Mouse (Mus musculus) embryonic stem cell, embryonic (primary cell): ENCODE data around the gene Atf7ip.

Source experiments
- CTCF ChIA-PET, 4 experiments: fragments of 300-600 bp in 2 of 4; fragments of 350-600 bp in 2 of 4; sonication (Branson Sonifier 250); formaldehyde crosslinking; loops; one replicate each; lab custom pipeline; 2022; ENCODE audit warnings: inconsistent platforms in 2 of 4; lab: Charles Lee
- POLR2A ChIA-PET, 4 experiments: fragments of 300-600 bp in 2 of 4; fragments of 350-600 bp in 2 of 4; sonication (Branson Sonifier 250); formaldehyde crosslinking; loops; one replicate each; lab custom pipeline; 2022; ENCODE audit warnings: antibody characterized with exemption in 4 of 4, inconsistent platforms in 1 of 4; lab: Charles Lee

Atf7ip gene

DNA sequence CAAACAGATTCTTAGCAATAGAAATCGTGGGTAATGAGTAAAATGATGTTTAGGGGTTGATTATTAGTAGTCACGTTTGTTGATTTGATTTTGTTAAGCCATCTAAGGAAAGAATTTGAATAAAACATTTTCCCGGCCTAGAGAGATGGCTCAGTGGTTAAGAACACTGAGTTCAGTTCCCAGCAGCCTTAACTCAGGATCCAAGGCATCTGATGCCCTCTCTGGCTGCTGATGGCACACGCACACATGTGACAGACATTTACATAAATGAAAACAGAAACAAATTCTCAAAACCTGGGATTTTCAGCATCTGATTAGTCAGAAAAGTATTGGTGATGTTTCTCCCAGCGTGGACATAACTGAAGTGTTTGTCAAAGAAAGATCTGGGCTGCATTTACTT lies 47.2 kb downstream of the Atf7ip start:
- POLR2A ChIA-PET, result interaction anchor here (0.6 to 7.6 kb wide), 39 partner anchors 8 to 251 kb away, joined by 3 to 133 read pairs (median 10); partner anchors contain the start of gene Hist4h4 (in 1 of the 4)
- CTCF ChIA-PET, result interaction anchor here in 2 of 4 experiments (1.0 to 3.0 kb wide), 6 partner anchors 34 to 131 kb away, joined by 3 to 36 read pairs (median 6); no protein-coding TSS in a partner anchor

- ChIA-PET POLR2A (interaction anchor here (0.6 to 7.6 kb wide), 59 partner anchors 9 to 1750 kb away, joined by 3 to 133 read pairs (median 7); partner anchors contain the start of genes Hist4h4 (in 2 of the 4) and H2afj (in 1 of the 4)), CTCF (interaction anchor here in 3 of 4 experiments (0.6 to 3.0 kb wide), 9 partner anchors 35 to 210 kb away, joined by 3 to 36 read pairs (median 5); no protein-coding TSS in a partner anchor)
Observed at GRCm38 (mm10) chr6:136553767-136554569, 48.0 kb downstream of the Atf7ip start.

DNA sequence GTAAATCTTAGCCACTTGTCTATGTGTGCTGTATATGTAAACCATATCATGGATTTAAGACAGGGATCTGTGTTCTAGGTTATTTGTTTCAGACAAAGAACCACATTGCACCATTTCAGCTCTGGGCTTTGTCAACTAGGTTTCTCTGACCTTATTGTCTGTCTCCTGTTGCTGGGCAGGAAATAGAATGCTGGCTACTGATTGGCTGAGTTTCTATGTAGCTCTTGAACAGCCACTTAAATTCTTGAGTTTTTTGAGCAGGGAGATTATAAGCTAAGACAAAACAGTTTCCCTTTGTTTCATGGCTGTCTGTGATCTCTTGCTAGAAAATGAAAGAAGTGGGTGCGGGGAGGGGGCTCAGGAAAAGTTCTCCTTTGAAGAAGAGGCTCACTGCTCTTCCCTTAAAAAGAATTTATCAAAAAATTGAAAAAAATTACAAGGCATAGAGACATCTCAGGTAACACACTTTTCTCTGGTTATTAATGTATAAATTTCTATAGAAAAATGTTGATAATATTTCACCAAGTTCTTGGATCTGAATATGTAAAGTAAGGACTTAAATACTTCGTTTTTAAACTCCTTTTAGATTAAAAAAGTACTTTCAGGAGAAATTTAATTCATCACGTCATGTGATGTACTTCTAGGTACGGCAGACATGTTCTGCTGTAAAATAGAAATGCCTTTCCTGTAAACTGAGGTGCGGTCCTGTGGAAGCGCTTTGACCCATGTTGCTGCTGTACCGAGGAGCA lies 49.0 kb downstream of the Atf7ip start:
- ChIA-PET CTCF (interaction anchor here (0.6 to 3.0 kb wide), 12 partner anchors 13 to 165 kb away, joined by 3 to 36 read pairs (median 6); no protein-coding TSS in a partner anchor), POLR2A (interaction anchor here in 3 of 4 experiments (0.7 to 7.6 kb wide), 61 partner anchors 8 to 254 kb away, joined by 3 to 133 read pairs (median 6); partner anchors contain the start of genes H2afj (in 2 of the 3) and Hist4h4 (in 2 of the 3))

GRCm38 (mm10) chr6:136555523-136555915 lies 49.6 kb downstream of the Atf7ip start:
- ChIA-PET POLR2A (interaction anchor here in 3 of 4 experiments (0.7 to 7.6 kb wide), 41 partner anchors 8 to 253 kb away, joined by 3 to 133 read pairs (median 11); partner anchors contain the start of genes H2afj (in 1 of the 3) and Hist4h4 (in 1 of the 3)), CTCF (interaction anchor here (0.6 to 3.0 kb wide), 9 partner anchors 14 to 165 kb away, joined by 4 to 36 read pairs (median 6); no protein-coding TSS in a partner anchor)

DNA sequence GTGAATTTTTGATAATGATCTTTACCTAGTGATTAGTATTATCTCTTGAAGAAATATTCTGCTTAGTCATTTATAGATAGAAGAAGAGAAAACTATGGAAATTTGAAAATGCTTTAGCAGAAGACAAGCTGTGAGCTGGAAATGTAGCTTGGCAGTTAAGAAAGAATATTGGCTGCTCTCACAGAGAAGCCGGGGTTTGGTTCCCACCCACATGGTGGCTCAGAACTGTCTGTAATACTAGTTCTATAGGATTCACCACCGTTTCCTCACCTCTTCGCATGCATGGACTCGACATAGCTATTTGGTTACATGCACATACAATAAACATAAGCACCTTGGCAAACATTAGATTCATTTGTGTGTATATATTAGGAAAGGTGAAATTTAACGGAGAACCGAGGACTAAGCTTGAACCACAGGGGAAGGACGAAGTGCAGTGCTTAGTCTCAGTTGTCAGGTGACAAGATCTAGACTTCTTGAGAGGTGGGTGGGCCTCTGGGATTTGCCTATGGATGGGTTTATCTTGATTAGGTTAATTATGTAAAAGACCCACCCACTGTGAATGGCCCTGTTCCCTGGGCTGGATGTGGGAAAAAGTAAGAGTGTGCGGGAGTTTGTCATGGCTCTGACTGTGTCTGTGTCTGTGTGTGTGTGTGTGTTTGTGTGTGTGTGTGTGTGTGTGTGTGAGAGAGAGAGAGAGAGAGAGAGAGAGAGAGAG lies 52.5 kb downstream of the Atf7ip start:
- ChIA-PET CTCF (interaction anchor here in 3 of 4 experiments (0.6 to 2.5 kb wide), 6 partner anchors 9 to 319 kb away, joined by 4 to 8 read pairs (median 4); no protein-coding TSS in a partner anchor), POLR2A (interaction anchor here (0.5 to 7.6 kb wide), 44 partner anchors 9 to 850 kb away, joined by 3 to 133 read pairs (median 4); partner anchors contain the start of genes Hist4h4 (in 2 of the 4), H2afj (in 1 of the 4) and Wbp11 (in 1 of the 4))

DNA sequence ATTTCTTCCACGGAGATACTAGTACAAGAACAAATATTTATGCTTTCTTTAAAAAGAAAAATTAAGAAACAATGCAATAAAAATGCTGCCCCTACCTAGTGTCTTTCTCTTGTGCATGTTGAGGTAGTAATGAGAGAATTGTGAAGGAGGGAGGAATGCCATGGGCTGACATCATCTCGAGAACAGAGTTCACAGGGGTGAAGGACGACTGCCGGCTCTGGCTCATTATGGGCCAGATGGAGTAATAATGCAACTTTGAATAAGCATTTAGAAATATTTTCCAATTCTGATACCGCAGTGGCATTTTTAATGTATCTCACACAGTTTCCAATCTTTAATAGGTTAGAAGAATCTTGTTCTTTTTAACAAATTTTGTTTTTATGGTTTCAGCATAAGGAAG lies 60.0 kb downstream of the Atf7ip start:
- POLR2A ChIA-PET, result interaction anchor here in 1 of 4 experiments (0.6 kb wide), 1 partner anchor 23 kb away, joined by 4 read pairs; no protein-coding TSS in a partner anchor
- CTCF ChIA-PET, result interaction anchor here in 1 of 4 experiments (1.7 kb wide), 1 partner anchor 144 kb away, joined by 4 read pairs; no protein-coding TSS in a partner anchor

DNA sequence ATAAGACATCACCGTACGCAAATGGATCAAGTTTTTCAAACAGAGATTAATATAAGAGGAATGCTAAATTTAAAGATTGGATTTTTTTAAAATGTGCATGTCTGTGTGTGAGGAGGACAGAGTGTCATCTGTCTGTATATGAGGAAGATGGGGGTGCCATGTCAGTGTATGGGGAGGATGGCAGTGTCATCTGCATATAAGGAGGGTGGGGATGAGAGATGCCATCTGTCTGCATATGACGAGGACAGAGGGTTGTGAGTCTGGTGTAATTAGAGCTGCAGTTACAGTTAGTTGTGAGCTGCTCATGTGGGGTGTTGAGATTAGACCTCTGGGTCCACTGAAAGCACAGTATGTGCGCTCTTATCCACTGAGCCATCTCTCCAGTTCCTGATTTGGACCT lies 84.8 kb downstream of the Atf7ip start:
- ChIA-PET CTCF (no interaction called here), POLR2A (interaction anchor here in 2 of 4 experiments (0.6 to 1.3 kb wide), 4 partner anchors 12 to 214 kb away, joined by 3 read pairs; partner anchors contain the start of gene Hist4h4 (in 1 of the 2))

- CTCF ChIA-PET, result no interaction called here
- POLR2A ChIA-PET, result interaction anchor here in 2 of 4 experiments (0.5 to 1.9 kb wide), 3 partner anchors 11 to 238 kb away, joined by 3 to 7 read pairs (median 5); no protein-coding TSS in a partner anchor
Observed at GRCm38 (mm10) chr6:136594541-136594940, 88.6 kb downstream of the Atf7ip start.

- POLR2A ChIA-PET, result interaction anchor here in 2 of 4 experiments (0.6 to 1.3 kb wide), 4 partner anchors 10 to 134 kb away, joined by 3 read pairs; no protein-coding TSS in a partner anchor
Observed at GRCm38 (mm10) chr6:136602601-136603000, 96.6 kb downstream of the Atf7ip start.

DNA sequence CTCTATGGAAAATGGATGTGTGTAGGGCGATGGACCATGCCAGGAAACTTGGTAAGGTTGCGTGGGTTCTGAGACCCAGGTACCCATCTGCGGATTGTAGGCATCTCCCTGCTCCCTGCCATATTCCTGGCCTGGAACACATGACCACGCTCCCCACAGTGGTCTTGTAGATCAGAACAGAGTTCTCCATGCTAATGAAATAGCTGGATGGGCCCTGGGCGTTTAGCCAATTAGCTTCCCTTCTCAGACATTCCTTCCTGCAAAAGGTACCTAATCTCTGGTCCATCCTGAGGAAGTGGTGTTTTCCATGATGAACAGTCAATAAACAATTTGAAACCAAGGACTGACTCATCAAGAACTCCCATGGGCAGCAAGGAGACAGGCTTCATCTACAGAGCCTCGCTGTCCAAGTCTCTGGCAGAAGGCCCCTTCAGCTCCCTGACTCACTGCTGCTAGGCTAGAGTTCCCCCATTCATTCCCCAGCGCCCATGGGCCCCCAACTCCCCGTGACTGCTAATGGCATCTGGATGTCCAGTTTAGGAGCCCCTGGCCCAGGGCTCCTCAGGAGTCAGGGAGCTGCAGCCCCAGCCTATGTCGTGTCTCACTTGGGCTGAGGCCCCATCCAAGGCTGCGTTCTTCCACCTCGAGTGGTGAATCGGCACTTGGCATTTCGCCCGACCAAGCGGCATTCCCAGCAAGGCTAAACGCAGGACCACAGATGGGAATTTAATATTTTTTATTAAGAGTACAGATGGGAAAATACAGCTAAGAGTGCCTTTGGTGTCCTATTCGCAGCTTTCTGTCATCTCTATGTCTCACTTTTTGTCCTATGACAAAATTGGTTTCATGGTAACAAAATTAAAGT lies 105.6 kb downstream of the Atf7ip start:
- POLR2A ChIA-PET, result interaction anchor here in 3 of 4 experiments (0.5 to 1.6 kb wide), 7 partner anchors 9 to 196 kb away, joined by 3 to 4 read pairs (median 3); partner anchors contain the start of genes Hist4h4 (in 2 of the 3) and H2afj (in 1 of the 3)

More at GRCm38 (mm10) chr6:136602601-136603000, 96.6 kb downstream of the Atf7ip start:
- CTCF ChIA-PET, result interaction anchor here in 2 of 4 experiments (0.6 kb wide), 2 partner anchors 381 to 1872 kb away, joined by 3 to 4 read pairs; no protein-coding TSS in a partner anchor

DNA sequence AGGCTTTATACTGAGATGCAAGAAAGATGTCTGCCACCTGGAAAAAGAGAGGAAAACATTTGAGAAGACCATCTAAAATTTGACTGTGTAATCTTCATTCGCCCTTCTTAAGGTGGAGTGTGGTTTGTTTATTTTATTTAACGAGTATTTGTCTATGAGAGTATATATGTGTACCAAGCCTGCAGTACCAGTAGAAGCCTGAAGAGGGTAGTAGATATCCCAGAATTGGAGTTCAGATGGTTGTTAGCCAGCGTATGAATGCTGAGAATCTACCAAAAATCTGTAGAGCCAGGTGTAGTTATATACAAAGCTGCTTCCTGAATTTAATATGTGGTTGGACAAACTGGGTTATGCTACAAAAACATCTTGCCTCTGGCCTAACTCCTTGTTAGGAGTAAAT lies 106.3 kb downstream of the Atf7ip start:
- POLR2A ChIA-PET, result interaction anchor here in 2 of 4 experiments (0.5 to 1.6 kb wide), 3 partner anchors 10 to 94 kb away, joined by 3 to 4 read pairs (median 4); no protein-coding TSS in a partner anchor
- CTCF ChIA-PET, result interaction anchor here in 1 of 4 experiments (2.1 kb wide), 1 partner anchor 79 kb away, joined by 5 read pairs; no protein-coding TSS in a partner anchor

More for the DNA sequence above, 105.6 kb downstream of the Atf7ip start:
- CTCF ChIA-PET, result interaction anchor here in 3 of 4 experiments (0.5 to 2.1 kb wide), 4 partner anchors 35 to 249 kb away, joined by 3 to 5 read pairs (median 4); no protein-coding TSS in a partner anchor

DNA sequence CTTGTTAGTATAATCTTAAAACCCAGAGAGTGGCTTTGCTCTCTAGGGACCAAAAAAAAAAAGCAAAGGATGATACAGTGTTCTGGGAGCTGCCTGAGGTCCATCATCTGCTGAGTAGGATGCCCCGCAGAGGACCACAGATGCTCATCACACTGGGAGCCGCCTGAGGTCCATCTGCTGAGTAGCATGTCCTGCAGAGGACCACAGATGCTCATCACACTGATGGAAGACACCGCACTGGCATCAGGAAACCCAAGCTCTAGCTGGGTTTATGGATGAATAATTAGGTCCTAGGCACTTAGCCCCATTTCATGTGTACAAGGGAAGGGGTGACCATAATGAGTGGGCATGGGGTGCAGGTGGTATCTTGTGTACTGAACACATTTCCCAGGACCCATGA lies 108.2 kb downstream of the Atf7ip start:
- ChIA-PET POLR2A (interaction anchor here in 2 of 4 experiments (1.0 to 1.5 kb wide), 3 partner anchors 8 to 190 kb away, joined by 4 to 7 read pairs (median 5); partner anchors contain the start of gene Hist4h4 (in 1 of the 2)), CTCF (interaction anchor here in 2 of 4 experiments (0.7 to 1.6 kb wide), 2 partner anchors 191 to 397 kb away, joined by 3 to 4 read pairs; no protein-coding TSS in a partner anchor)

- CTCF ChIA-PET, result interaction anchor here (0.5 to 2.6 kb wide), 25 partner anchors 11 to 1268 kb away, joined by 3 to 13 read pairs (median 4); partner anchors contain the start of gene H2afj (in 1 of the 4)
Observed at GRCm38 (mm10) chr6:136620361-136621139, 114.6 kb downstream of the Atf7ip start.

GRCm38 (mm10) chr6:136625421-136625820 lies 119.5 kb downstream of the Atf7ip start:
- ChIA-PET POLR2A (interaction anchor here in 1 of 4 experiments (2.5 kb wide), 1 partner anchor 179 kb away, joined by 11 read pairs; the partner anchor contains the start of gene Hist4h4), CTCF (no interaction called here)

More at GRCm38 (mm10) chr6:136620361-136621139, 114.6 kb downstream of the Atf7ip start:
- POLR2A ChIA-PET, result interaction anchor here (0.5 to 1.5 kb wide), 8 partner anchors 13 to 198 kb away, joined by 3 to 11 read pairs (median 3); partner anchors contain the start of gene Hist4h4 (in 3 of the 4)
